Mouse (Mus musculus) kidney, embryonic 15.5 days (tissue): ENCODE measurements at regions not wholly inside any gene's neighbourhood (a gene's known extent, or its start where the extent isn't known, plus 50 kb on each side); places are given as distances from the start of the nearest gene placed in this dataset.

Experiments
- ATAC-seq: fragments of 200-750 bp; cut with Nextera tagmentation; replicated peaks from 2 replicates; pipeline ENCODE4 v1.8.0; 2017; ENCODE audit warnings: moderate TSS enrichment; ENCODE audit not compliant: low FRiP score
- H3K27ac ChIP-seq: fragments of 300-500 bp; sonication (generic); 2 replicates; pipeline ENCODE4 v1.5.1; 2015; ENCODE audit warnings: mild to moderate bottlenecking, inconsistent platforms
- H3K27me3 ChIP-seq: fragments of 300-500 bp; sonication (generic); 2 replicates; pipeline ENCODE4 v1.6.1; 2015; ENCODE audit warnings: inconsistent platforms
- H3K36me3 ChIP-seq: fragments of 300-500 bp; sonication (generic); 2 replicates; pipeline ENCODE4 v1.6.1; 2015; ENCODE audit warnings: inconsistent platforms
- H3K4me1 ChIP-seq: fragments of 300-500 bp; sonication (generic); 2 replicates; pipeline ENCODE4 v1.6.1; 2015; ENCODE audit warnings: inconsistent platforms
- H3K4me2 ChIP-seq: fragments of 300-500 bp; sonication (generic); 2 replicates; pipeline ENCODE4 v1.6.1; 2015; ENCODE audit warnings: moderate library complexity, mild to moderate bottlenecking, inconsistent platforms
- H3K4me3 ChIP-seq: fragments of 300-500 bp; sonication (generic); replicated peaks from 2 replicates; pipeline ENCODE4 v1.5.1; 2015; ENCODE audit warnings: mild to moderate bottlenecking, inconsistent platforms
- H3K9ac ChIP-seq: fragments of 300-500 bp; sonication (generic); 2 replicates; pipeline ENCODE4 v1.6.1; 2015; ENCODE audit warnings: mild to moderate bottlenecking, inconsistent platforms
- H3K9me3 ChIP-seq: fragments of 300-500 bp; sonication (generic); replicated peaks from 2 replicates; pipeline ENCODE4 v1.6.1; 2016; ENCODE audit warnings: inconsistent platforms
- WGBS: fragments of 180-500 bp; shearing (Covaris S2); methylation state at CpG from one replicate; pipeline ENCODE4 v1.1.7; 2015; ENCODE audit warnings: mixed read lengths; 5-methylcytosine and 5-hydroxymethylcytosine counted together

DNA sequence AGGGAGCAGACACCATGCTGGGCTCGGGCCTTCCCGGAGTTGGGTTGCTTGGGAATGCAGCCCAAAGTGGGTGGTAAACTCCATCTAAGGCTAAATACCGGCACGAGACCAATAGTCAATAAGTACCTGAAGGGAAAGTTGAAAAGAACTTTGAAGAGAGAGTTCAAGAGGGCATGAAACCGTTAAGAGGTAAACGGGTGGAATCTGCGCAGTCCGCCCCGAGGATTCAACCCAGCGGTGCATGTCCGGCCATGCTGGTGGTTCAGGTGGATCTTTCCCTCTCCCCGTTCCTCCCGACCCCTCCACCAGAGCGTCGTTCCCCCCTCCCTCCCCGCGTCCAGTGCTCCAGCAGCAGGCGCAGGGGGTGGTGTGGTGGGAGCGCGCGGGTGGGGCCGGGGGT lies 179.1 kb upstream of the Arhgef26 start:
- Histone ChIP-seq H3K36me3 (no peaks in the 10 kb centered on the region), H3K9me3 (peaks cover 16% of the 10 kb centered on the region), H3K4me2 (no peak overlapping the region), H3K9ac (no peak overlapping the region), H3K27ac (no peak overlapping the region), H3K4me3 (no peak overlapping the region), H3K4me1 (no peaks in the 10 kb centered on the region), H3K27me3 (no peaks in the 10 kb centered on the region)
- 51% methylated on average over 22 of the region's 22 CpGs for WGBS
- ATAC-seq = peak; percentile 99

- H3K9me3 ChIP-seq = no peaks in the 10 kb centered on the region
- H3K27ac ChIP-seq = no peak overlapping the region
- no peaks in the 10 kb centered on the region for H3K4me1 ChIP-seq
- no peak overlapping the region for H3K4me2 ChIP-seq
- H3K27me3 ChIP-seq = no peaks in the 10 kb centered on the region
- H3K4me3 ChIP-seq = no peak overlapping the region
- H3K9ac ChIP-seq = no peak overlapping the region
- ATAC-seq = no peak
- WGBS = 55% methylated on average over 4 of the region's 4 CpGs
- H3K36me3 ChIP-seq = no peaks in the 10 kb centered on the region
These were observed 167.5 kb upstream of the Arhgef26 start for GRCm38 (mm10) chr3:62170647-62171046.

- 87% methylated on average over 3 of the region's 3 CpGs for WGBS
- Histone ChIP-seq H3K27ac (no peak overlapping the region), H3K27me3 (no peaks in the 10 kb centered on the region), H3K36me3 (no peaks in the 10 kb centered on the region), H3K9ac (no peak overlapping the region), H3K4me2 (no peak overlapping the region), H3K4me1 (no peaks in the 10 kb centered on the region), H3K4me3 (no peak overlapping the region), H3K9me3 (no peaks in the 10 kb centered on the region)
- ATAC-seq = no peak
These were observed 150.2 kb upstream of the Arhgef26 start for GRCm38 (mm10) chr3:62187807-62188509.

GRCm38 (mm10) chr3:62192466-62192865 lies 145.7 kb upstream of the Arhgef26 start:
- Histone ChIP-seq H3K36me3 (no peaks in the 10 kb centered on the region), H3K4me1 (no peaks in the 10 kb centered on the region), H3K27me3 (no peaks in the 10 kb centered on the region), H3K9me3 (no peaks in the 10 kb centered on the region), H3K9ac (no peak overlapping the region), H3K4me2 (no peak overlapping the region), H3K4me3 (no peak overlapping the region), H3K27ac (no peak overlapping the region)
- 42% methylated on average over 1 of the region's 1 CpGs for WGBS
- ATAC-seq = no peak

DNA sequence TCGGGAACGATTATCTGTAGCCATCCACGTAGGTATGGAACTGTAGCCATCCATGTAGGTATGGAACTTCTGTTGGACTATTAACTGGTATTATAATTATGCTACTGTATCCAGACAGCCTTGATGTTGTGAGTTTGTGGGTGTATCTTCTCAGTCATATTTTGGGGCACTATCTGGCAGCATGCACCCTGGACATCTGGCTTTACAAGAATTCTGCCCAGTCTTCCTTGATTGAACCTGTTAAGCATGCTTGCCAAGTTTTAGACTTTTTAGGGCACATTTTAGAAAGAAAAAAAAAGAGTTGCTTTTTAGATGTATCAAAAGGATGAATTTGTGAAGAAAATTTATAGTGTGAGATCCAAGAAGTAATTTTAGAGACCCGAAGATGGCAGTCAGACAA lies 143.7 kb upstream of the Arhgef26 start:
- Histone ChIP-seq H3K4me2 (no peak overlapping the region), H3K9me3 (no peaks in the 10 kb centered on the region), H3K27me3 (no peaks in the 10 kb centered on the region), H3K4me3 (no peak overlapping the region), H3K4me1 (no peaks in the 10 kb centered on the region), H3K27ac (no peak overlapping the region), H3K9ac (no peak overlapping the region), H3K36me3 (no peaks in the 10 kb centered on the region)
- no peak for ATAC-seq
- 87% methylated on average over 4 of the region's 4 CpGs for WGBS

- H3K9me3 ChIP-seq = no peaks in the 10 kb centered on the region
- no peak overlapping the region for H3K4me2 ChIP-seq
- no peak for ATAC-seq
- no peak overlapping the region for H3K4me3 ChIP-seq
- H3K27me3 ChIP-seq = no peaks in the 10 kb centered on the region; the same call in 1 of the 2 replicates
- 81% methylated on average over 1 of the region's 1 CpGs for WGBS
- H3K4me1 ChIP-seq = no peaks in the 10 kb centered on the region
- no peaks in the 10 kb centered on the region for H3K36me3 ChIP-seq
- H3K27ac ChIP-seq = no peak overlapping the region
- no peak overlapping the region for H3K9ac ChIP-seq
These were observed 141.5 kb upstream of the Arhgef26 start for GRCm38 (mm10) chr3:62196679-62197078.

- ATAC-seq = peak; percentile 58; the same call in 1 of the 2 replicates
- Histone ChIP-seq H3K9me3 (no peaks in the 10 kb centered on the region), H3K27ac (no peak overlapping the region), H3K4me1 (no peaks in the 10 kb centered on the region), H3K4me2 (no peak overlapping the region), H3K36me3 (no peaks in the 10 kb centered on the region), H3K4me3 (no peak overlapping the region), H3K27me3 (no peaks in the 10 kb centered on the region), H3K9ac (no peak overlapping the region)
These were observed 122.3 kb upstream of the Arhgef26 start for GRCm38 (mm10) chr3:62215806-62216205.

- Histone ChIP-seq H3K27me3 (no peaks in the 10 kb centered on the region), H3K36me3 (no peaks in the 10 kb centered on the region), H3K9ac (no peak overlapping the region), H3K27ac (no peak overlapping the region), H3K4me2 (no peak overlapping the region), H3K4me1 (no peaks in the 10 kb centered on the region), H3K4me3 (no peak overlapping the region), H3K9me3 (no peaks in the 10 kb centered on the region)
- ATAC-seq = no peak
- 91% methylated on average over 1 of the region's 1 CpGs for WGBS
These were observed 120.8 kb upstream of the Arhgef26 start for GRCm38 (mm10) chr3:62217335-62217734.

DNA sequence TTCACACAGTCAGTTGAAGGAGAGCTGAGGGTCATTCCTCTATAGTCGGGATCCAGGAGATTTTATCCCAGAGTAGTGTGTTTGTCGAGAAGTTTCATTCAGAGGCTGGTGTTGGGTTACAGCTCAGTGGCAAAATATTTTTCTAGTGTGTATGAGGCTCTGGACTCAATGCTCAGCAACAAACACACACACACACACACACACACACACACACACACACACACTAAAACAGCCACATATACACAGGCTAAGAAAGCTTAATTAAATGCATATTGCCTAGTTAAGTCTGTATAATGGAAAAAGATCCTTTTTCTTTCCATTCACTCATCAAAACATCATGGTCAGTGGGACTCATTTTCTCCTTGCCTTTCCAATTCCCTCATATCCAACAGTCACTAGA lies 110.4 kb upstream of the Arhgef26 start:
- Histone ChIP-seq H3K9ac (no peak overlapping the region), H3K4me3 (no peak overlapping the region), H3K4me1 (no peaks in the 10 kb centered on the region), H3K36me3 (no peaks in the 10 kb centered on the region), H3K4me2 (no peak overlapping the region), H3K9me3 (no peaks in the 10 kb centered on the region), H3K27me3 (no peaks in the 10 kb centered on the region), H3K27ac (no peak overlapping the region)
- 37% methylated on average over 2 of the region's 2 CpGs for WGBS
- ATAC-seq = no peak

DNA sequence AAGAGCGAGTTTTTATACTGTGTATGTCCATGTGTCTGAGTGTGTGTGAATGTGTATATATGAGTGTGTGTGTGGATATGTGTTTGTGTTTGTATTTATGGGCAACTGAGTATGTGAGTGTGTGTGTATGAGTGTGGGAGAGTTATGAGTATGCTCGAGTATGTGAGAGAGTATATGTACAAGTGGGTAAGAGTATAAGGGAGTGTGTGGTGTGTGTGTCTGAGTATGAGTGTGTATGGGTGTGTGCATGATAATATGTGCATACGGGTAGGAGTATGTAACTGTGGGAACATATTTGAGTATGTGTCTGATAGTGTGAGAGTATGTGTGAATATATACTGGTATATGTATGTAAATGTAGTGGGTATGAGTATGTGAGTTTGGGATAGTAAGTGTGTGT lies 110.0 kb upstream of the Arhgef26 start:
- Histone ChIP-seq H3K4me3 (no peak overlapping the region), H3K9ac (no peak overlapping the region), H3K27ac (no peak overlapping the region), H3K4me2 (no peak overlapping the region), H3K4me1 (no peaks in the 10 kb centered on the region), H3K36me3 (no peaks in the 10 kb centered on the region), H3K27me3 (no peaks in the 10 kb centered on the region), H3K9me3 (no peaks in the 10 kb centered on the region)
- ATAC-seq = no peak
- WGBS = 85% methylated on average over 3 of the region's 3 CpGs

- Histone ChIP-seq H3K36me3 (no peaks in the 10 kb centered on the region), H3K9me3 (no peaks in the 10 kb centered on the region), H3K27me3 (no peaks in the 10 kb centered on the region), H3K27ac (no peak overlapping the region), H3K4me1 (no peaks in the 10 kb centered on the region), H3K9ac (no peak overlapping the region), H3K4me2 (no peak overlapping the region), H3K4me3 (no peak overlapping the region)
- ATAC-seq = peak; percentile 40; the same call in 1 of the 2 replicates
- WGBS = 60% methylated on average over 3 of the region's 3 CpGs
These were observed 97.1 kb upstream of the Arhgef26 start for GRCm38 (mm10) chr3:62241031-62241430.

- WGBS = 77% methylated on average over 4 of the region's 4 CpGs
- Histone ChIP-seq H3K27ac (no peak overlapping the region), H3K9ac (no peak overlapping the region), H3K9me3 (no peaks in the 10 kb centered on the region), H3K36me3 (no peaks in the 10 kb centered on the region), H3K4me1 (no peaks in the 10 kb centered on the region), H3K4me3 (no peak overlapping the region), H3K27me3 (no peaks in the 10 kb centered on the region), H3K4me2 (no peak overlapping the region)
- no peak for ATAC-seq
These were observed 66.4 kb upstream of the Arhgef26 start for GRCm38 (mm10) chr3:62271703-62272102.

GRCm38 (mm10) chr3:62278279-62278678 lies 59.9 kb upstream of the Arhgef26 start:
- Histone ChIP-seq H3K9me3 (no peaks in the 10 kb centered on the region), H3K36me3 (no peaks in the 10 kb centered on the region), H3K27ac (no peak overlapping the region), H3K4me3 (no peak overlapping the region), H3K27me3 (no peaks in the 10 kb centered on the region), H3K4me1 (peaks cover 10% of the 10 kb centered on the region), H3K9ac (no peak overlapping the region), H3K4me2 (no peak overlapping the region)
- ATAC-seq = no peak
- 77% methylated on average over 3 of the region's 3 CpGs for WGBS
